Mouse (Mus musculus) heart, adult 11 months (tissue): ENCODE results near the gene Ubr2.

ENCODE experiments used
- DNase-seq: peaks from one replicate; pipeline ENCODE4 v3.0.0; 2022

Gene Ubr2

GRCm38 (mm10) chr17:46879841-46880311 is 130.5 kb downstream of the Ubr2 start:
- DNase-seq = peak; percentile 99
